ENCODE assay signal across 15 mouse cellular contexts in the genomic region with DNA sequence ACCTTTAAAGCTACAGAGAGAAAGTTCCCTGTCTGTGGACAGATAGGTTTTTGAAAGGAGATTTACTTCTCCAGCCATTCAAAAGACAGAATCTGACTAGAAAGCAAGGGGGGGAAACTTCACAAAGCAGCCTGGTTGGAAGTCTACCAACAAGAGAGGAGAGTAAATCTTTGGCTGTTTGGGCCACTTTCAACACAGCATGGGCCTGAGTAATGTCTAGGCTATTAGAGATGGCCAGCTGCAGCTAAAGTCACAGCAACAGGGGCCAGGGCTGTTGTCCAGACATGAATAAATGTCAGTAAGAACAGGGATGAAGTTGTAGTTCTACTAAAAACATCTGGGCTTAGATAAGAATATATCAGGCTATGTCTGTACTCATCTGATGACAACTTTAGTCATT. TPM values are rescaled to one million over a fixed set of nuclear protein-coding genes. Genes with fewer than 3 reads are reported as not detected.
A peak's percentile ranks its signal among the peaks of the same experiment; 100 is the strongest.
DNase-seq lines count a peak whose midpoint lies in the region; ATAC-seq lines count a peak whose summit lies in the region.
"Had no signal": no experiment of that assay in that cellular context is flagged by ENCODE, and none has a peak within 500 bp of the region (broad histone marks: within the 10 kb centered on the region; RNA-seq: fewer than 3 reads in every experiment).

No protein-coding gene starts in this region.

- no peak overlapping the region for H3K4me2 ChIP-seq in forebrain, embryonic 11.5 days (ENCODE audit: low read depth, low read length, severe bottlenecking)
- H3K4me2 ChIP-seq: embryonic facial prominence, embryonic 12.5 days; liver, embryonic 12.5 days had no signal

- no peaks in the 10 kb centered on the region for H3K4me1 ChIP-seq in forebrain, embryonic 11.5 days (replicated peaks; ENCODE audit: control insufficient read depth, insufficient read depth, low read length)
- H3K4me1 ChIP-seq: embryonic facial prominence, embryonic 12.5 days had no signal

- H3K9ac ChIP-seq in forebrain, embryonic 11.5 days (ENCODE audit: low read length): no peak overlapping the region
- H3K9ac ChIP-seq: embryonic facial prominence, embryonic 12.5 days; liver, embryonic 12.5 days had no signal

- no peak for ATAC-seq in inflammation-experienced regulatory T-cells, adult 6 months
- no peak for ATAC-seq in forebrain, embryonic 11.5 days (replicated peaks; ENCODE audit: low FRiP score)
- ATAC-seq: liver, embryonic 12.5 days had no signal

- peak; percentile 8 for DNase-seq in adrenal gland, postnatal 14 days
- no peak for DNase-seq in adrenal gland, adult 2 months
- DNase-seq in kidney, postnatal 10 days: peak; percentile 36
- DNase-seq in kidney, adult 8-10 months: no peak
- peak; percentile 37 for DNase-seq in Muller cell, postnatal 12 days (ENCODE audit: inconsistent ontology term)
- DNase-seq in lung, postnatal 14 days: peak; percentile 14
- no peak for DNase-seq in forebrain, embryonic 11.5 days (ENCODE audit: low spot score)
- DNase-seq: adrenal gland, adult 8-10 months; cerebellum, postnatal 36 days; thymus, adult 2 months had no signal

- H3K27ac ChIP-seq in forebrain, embryonic 11.5 days (ENCODE audit: low read depth, low read length): no peak overlapping the region
- H3K27ac ChIP-seq: embryonic facial prominence, embryonic 12.5 days; kidney, postnatal 0 days; liver, embryonic 12.5 days had no signal

- no peaks in the 10 kb centered on the region for H3K36me3 ChIP-seq in forebrain, embryonic 11.5 days (ENCODE audit: control insufficient read depth, insufficient read depth, low read length)
- H3K36me3 ChIP-seq: embryonic facial prominence, embryonic 12.5 days; liver, embryonic 12.5 days had no signal

- H3K27me3 ChIP-seq in forebrain, embryonic 11.5 days (ENCODE audit: control insufficient read depth, insufficient read depth, low read length): no peaks in the 10 kb centered on the region
- H3K27me3 ChIP-seq: embryonic facial prominence, embryonic 12.5 days; liver, embryonic 12.5 days had no signal

- H3K9me3 ChIP-seq in forebrain, embryonic 11.5 days (ENCODE audit: control insufficient read depth, low read length): no peaks in the 10 kb centered on the region
- H3K9me3 ChIP-seq: embryonic facial prominence, embryonic 12.5 days; liver, embryonic 12.5 days had no signal

- no peak overlapping the region for H3K4me3 ChIP-seq in forebrain, embryonic 11.5 days (ENCODE audit: low read depth, low read length)
- H3K4me3 ChIP-seq: embryonic facial prominence, embryonic 12.5 days; liver, embryonic 12.5 days; myocyte had no signal

RNA-seq across cellular contexts. Expression of a gene that starts 2.0 kb away (rescaled TPM):
- total RNA-seq in adrenal gland, postnatal 14 days (2021): 155 and 156 TPM in 2 replicates
- total RNA-seq in adrenal gland, adult 2 months (2021): 100 to 1,000 TPM; 149 to 180 TPM
- 40.2 and 58.2 TPM in 2 replicates for polyA plus RNA-seq in adrenal gland, adult 2 months (2012; rRNA removed)
- 10 to 100 TPM; 45.9 to 75.8 (median 54.1) TPM for polyA plus RNA-seq in inflammation-experienced regulatory T-cells, adult 6 months (2017; shearing (Covaris generic))
- polyA plus RNA-seq in forebrain, embryonic 11.5 days (2014; fragmentation: Nextera tagmentation; extraction: Ambion mirVana): 200 and 201 TPM in 2 replicates

RNA-seq across cellular contexts. Expression of a gene that starts 51.0 kb away (rescaled TPM):
- total RNA-seq in adrenal gland, postnatal 14 days (2021): 0.26 TPM in 1 of 2 replicates, not detected in the other
- under 1 TPM in 1 of 2 experiments, not detected in 1; 0.12 TPM for total RNA-seq in adrenal gland, adult 2 months (2021)
- polyA plus RNA-seq in adrenal gland, adult 2 months (2012; rRNA removed): not detected in 2 replicates
- polyA plus RNA-seq in inflammation-experienced regulatory T-cells, adult 6 months (2017; shearing (Covaris generic)): under 1 TPM in 1 of 3 experiments, not detected in 2; 0.38 TPM
- not detected in 2 replicates for polyA plus RNA-seq in forebrain, embryonic 11.5 days (2014; fragmentation: Nextera tagmentation; extraction: Ambion mirVana)
- polyA plus RNA-seq: liver, embryonic 12.5 days had no signal

Comparison
In these comparisons a context has a peak if more than half of its experiments do, and no peak if none do; other contexts are left out.
1. DNase-seq: peak in adrenal gland, postnatal 14 days (single experiment), kidney, postnatal 10 days (single experiment), Muller cell, postnatal 12 days (single experiment) and lung, postnatal 14 days (single experiment); none in adrenal gland, adult 2 months (single experiment), kidney, adult 8-10 months (0 of 2) and forebrain, embryonic 11.5 days (single experiment).